Mouse (Mus musculus): ENCODE results near the gene Ptger4. TPM values are rescaled to one million over a fixed set of nuclear protein-coding genes. Genes with fewer than 3 reads are reported as not detected.

Gene Ptger4
- polyA plus RNA-seq, 1 experiment, result 0.17 TPM

DNA sequence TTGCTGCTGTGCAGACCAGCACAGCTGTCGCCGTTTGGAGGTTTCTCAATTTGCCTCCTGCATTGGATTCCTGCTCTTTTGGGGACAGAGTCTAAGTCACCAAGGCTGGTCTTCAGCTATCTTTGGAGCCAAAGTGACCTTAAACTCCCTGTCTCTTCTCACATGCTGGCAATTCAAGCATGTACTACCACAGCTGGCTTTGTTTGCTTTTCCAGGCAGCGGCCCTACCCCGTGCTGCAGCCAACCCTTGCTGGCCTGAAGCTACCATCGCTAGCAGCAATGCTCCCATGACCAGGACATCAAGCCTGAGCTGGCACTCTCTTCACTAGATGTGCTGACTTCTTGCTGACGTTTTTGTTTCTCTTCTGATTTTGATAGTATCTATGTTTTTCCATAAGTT is 85.2 kb downstream of the Ptger4 start:
- Histone ChIP-seq H3K4me3 (ENCODE audit: control insufficient read depth, low read depth, low read length) (no peak overlapping the region), H3K27ac (ENCODE audit: control insufficient read depth, insufficient read depth, low read depth, low read length) (no peak overlapping the region), H3K36me3 (ENCODE audit: control insufficient read depth, insufficient read depth, low read length) (no peaks in the 10 kb centered on the region), H3K4me1 (ENCODE audit: control insufficient read depth, insufficient read depth, low read length) (no peaks in the 10 kb centered on the region), H3K27me3 (ENCODE audit: control insufficient read depth, insufficient read depth, low read length) (no peaks in the 10 kb centered on the region)
- no peak for TF ChIP-seq CTCF (IDR thresholded peaks at IDR 0.05; ENCODE audit: control insufficient read depth, insufficient read depth, insufficient replicate concordance, low read depth, low read length)
- TF ChIP-seq POLR2A (IDR thresholded peaks at IDR 0.05; ENCODE audit: control insufficient read depth, low read depth, low read length), result no peak

DNA sequence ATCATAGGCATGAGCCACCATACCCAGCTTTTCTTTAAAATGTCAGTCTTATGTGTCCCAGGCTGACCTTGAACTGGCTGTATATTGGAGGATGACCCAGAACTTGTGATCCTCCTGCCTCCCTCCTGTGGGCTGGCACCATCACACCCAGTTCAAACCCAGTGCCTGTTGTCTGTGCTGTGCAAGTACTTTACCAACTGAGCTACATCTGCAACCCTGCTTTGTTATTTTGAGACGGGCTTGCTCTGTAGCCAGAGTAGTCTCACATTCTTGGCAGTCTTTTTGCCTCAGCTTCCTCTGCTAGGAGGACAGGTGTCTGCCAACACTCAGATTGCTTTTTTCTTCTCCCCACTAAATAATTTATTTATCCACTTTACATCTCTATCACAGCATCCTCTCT is 86.6 kb downstream of the Ptger4 start:
- Histone ChIP-seq H3K4me1 (ENCODE audit: control insufficient read depth, insufficient read depth, low read length) (no peaks in the 10 kb centered on the region), H3K27ac (ENCODE audit: control insufficient read depth, insufficient read depth, low read depth, low read length) (no peak overlapping the region), H3K36me3 (ENCODE audit: control insufficient read depth, insufficient read depth, low read length) (no peaks in the 10 kb centered on the region), H3K27me3 (ENCODE audit: control insufficient read depth, insufficient read depth, low read length) (no peaks in the 10 kb centered on the region), H3K4me3 (ENCODE audit: control insufficient read depth, low read depth, low read length) (no peak overlapping the region)
- TF ChIP-seq CTCF (IDR thresholded peaks at IDR 0.05; ENCODE audit: control insufficient read depth, insufficient read depth, insufficient replicate concordance, low read depth, low read length), result no peak
- TF ChIP-seq POLR2A (IDR thresholded peaks at IDR 0.05; ENCODE audit: control insufficient read depth, low read depth, low read length), result no peak

Other genes with a start within 250 kb of the Ptger4 start
- gene C7, start 180.4 kb downstream of the Ptger4 start, polyA plus RNA-seq (2012; rRNA removed), result 13.4 and 18.0 TPM in 2 replicates
- 4.2 and 4.8 TPM in 2 replicates for gene Card6, start 135.6 kb downstream of the Ptger4 start, polyA plus RNA-seq (2012; rRNA removed)
- gene Rpl37, start 127.5 kb downstream of the Ptger4 start, polyA plus RNA-seq (2012; rRNA removed), result 559 and 603 TPM in 2 replicates
- gene Prkaa1, start 100.3 kb downstream of the Ptger4 start, polyA plus RNA-seq (2012; rRNA removed), result 5.6 and 6.3 TPM in 2 replicates
- gene Ttc33, start 58.7 kb downstream of the Ptger4 start, polyA plus RNA-seq (2012; rRNA removed), result 4.4 and 4.7 TPM in 2 replicates

Data from testis, adult 2 months (tissue).